Mouse (Mus musculus) bone marrow macrophage, adult 2 months (primary cell): ENCODE measurements at regions not wholly inside any gene's neighbourhood (a gene's known extent, or its start where the extent isn't known, plus 50 kb on each side); places are given as distances from the start of the nearest gene placed in this dataset.

Experiments used
- CTCF ChIP-seq: IDR thresholded peaks from 2 replicates; pipeline ENCODE4 v1.5.1; 2012; ENCODE audit warnings: low read depth, mild to moderate bottlenecking, low read length, moderate library complexity
- POLR2A ChIP-seq: IDR thresholded peaks from 2 replicates; pipeline ENCODE4 v1.6.1; 2012; ENCODE audit warnings: mild to moderate bottlenecking, low read depth, low read length, borderline replicate concordance

DNA sequence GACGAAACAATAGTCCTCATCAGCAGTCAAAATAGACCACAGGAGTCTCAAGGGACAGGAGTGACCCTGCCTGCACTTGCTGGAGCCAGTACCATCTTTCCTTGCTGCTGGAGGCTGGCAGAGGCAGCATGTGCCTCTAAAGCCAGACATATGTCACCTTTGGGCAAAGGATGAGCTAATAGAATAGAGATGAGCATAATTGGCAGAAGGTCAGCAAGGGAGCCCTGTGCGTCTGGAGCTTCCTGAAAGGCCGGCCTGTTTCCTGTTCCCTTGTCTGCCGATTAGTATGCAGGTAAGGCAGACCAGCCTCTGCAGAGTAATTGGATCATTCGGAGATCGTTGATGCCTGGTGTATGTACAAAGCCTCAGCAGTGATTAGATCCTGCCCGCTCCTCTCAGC lies 87.0 kb upstream of the Rbfox1 start:
- no peak for TF ChIP-seq POLR2A
- TF ChIP-seq CTCF = no peak
